Mouse (Mus musculus): ENCODE data around the gene Slc39a13. TPM values are rescaled to one million over a fixed set of nuclear protein-coding genes. Genes with fewer than 3 reads are reported as not detected.

The Slc39a13 gene
- polyA plus RNA-seq, 1 experiment from 2014 or later = 33.3 TPM

Other genes starting within 250 kb of the Slc39a13 start
- 264 and 287 TPM in 2 replicates for gene Mtch2, start 223.3 kb downstream of the Slc39a13 start, polyA plus RNA-seq (2015; fragmentation: Nextera tagmentation; extraction: Ambion mirVana)
- 28.6 and 29.9 TPM in 2 replicates for gene C1qtnf4, start 184.6 kb downstream of the Slc39a13 start, polyA plus RNA-seq (2015; fragmentation: Nextera tagmentation; extraction: Ambion mirVana)
- gene Kbtbd4, start 165.7 kb downstream of the Slc39a13 start, polyA plus RNA-seq (2015; fragmentation: Nextera tagmentation; extraction: Ambion mirVana) = 61.9 and 62.3 TPM in 2 replicates
- 211 and 212 TPM in 2 replicates for gene Ndufs3, start 165.6 kb downstream of the Slc39a13 start, polyA plus RNA-seq (2015; fragmentation: Nextera tagmentation; extraction: Ambion mirVana)
- 130 and 144 TPM in 2 replicates for gene Celf1, start 130.0 kb downstream of the Slc39a13 start, polyA plus RNA-seq (2015; fragmentation: Nextera tagmentation; extraction: Ambion mirVana)
- 0.51 and 0.86 TPM in 2 replicates for gene Rapsn, start 34.8 kb downstream of the Slc39a13 start, polyA plus RNA-seq (2015; fragmentation: Nextera tagmentation; extraction: Ambion mirVana)
- gene Psmc3, start 16.4 kb downstream of the Slc39a13 start, polyA plus RNA-seq (2015; fragmentation: Nextera tagmentation; extraction: Ambion mirVana) = 236 and 238 TPM in 2 replicates
- 1.7 and 1.9 TPM in 2 replicates for gene Spi1, start 12.0 kb upstream of the Slc39a13 start, polyA plus RNA-seq (2015; fragmentation: Nextera tagmentation; extraction: Ambion mirVana)
- not detected in 2 replicates for gene Mybpc3, start 47.7 kb upstream of the Slc39a13 start, polyA plus RNA-seq (2015; fragmentation: Nextera tagmentation; extraction: Ambion mirVana)
- 49.3 and 59.4 TPM in 2 replicates for gene Madd, start 113.4 kb upstream of the Slc39a13 start, polyA plus RNA-seq (2015; fragmentation: Nextera tagmentation; extraction: Ambion mirVana)
- gene Nr1h3, start 132.4 kb upstream of the Slc39a13 start, polyA plus RNA-seq (2015; fragmentation: Nextera tagmentation; extraction: Ambion mirVana) = 2.4 and 2.6 TPM in 2 replicates
- gene Acp2, start 132.5 kb upstream of the Slc39a13 start, polyA plus RNA-seq (2015; fragmentation: Nextera tagmentation; extraction: Ambion mirVana) = 37.6 and 39.0 TPM in 2 replicates
- gene Ddb2, start 166.6 kb upstream of the Slc39a13 start, polyA plus RNA-seq (2015; fragmentation: Nextera tagmentation; extraction: Ambion mirVana) = 16.6 and 17.0 TPM in 2 replicates
- gene Pacsin3, start 185.5 kb upstream of the Slc39a13 start, polyA plus RNA-seq (2015; fragmentation: Nextera tagmentation; extraction: Ambion mirVana) = 19.2 and 20.4 TPM in 2 replicates
- 77.5 and 77.7 TPM in 2 replicates for gene Arfgap2, start 194.6 kb upstream of the Slc39a13 start, polyA plus RNA-seq (2015; fragmentation: Nextera tagmentation; extraction: Ambion mirVana)

All from forebrain, embryonic 16.5 days (tissue).